Mouse (Mus musculus) limb, embryonic 14.5 days (tissue): ENCODE results near the gene Iqsec1. TPM values are rescaled to one million over a fixed set of nuclear protein-coding genes. Genes with fewer than 3 reads are reported as not detected.

Experiments
- ATAC-seq: fragments of 200-750 bp; cut with Nextera tagmentation; 2 replicates; pipeline ENCODE4 v1.8.0; 2017; ENCODE audit warnings: low read depth, moderate number of reproducible peaks, moderate TSS enrichment; ENCODE audit not compliant: low FRiP score
- DNase-seq: peaks from one replicate; pipeline ENCODE4 v3.0.0-alpha.2; 2015; ENCODE audit warnings: low spot score
- H3K27ac ChIP-seq: fragments of 300-500 bp; sonication (generic); replicated peaks from 2 replicates; pipeline ENCODE4 v1.5.1; 2014; ENCODE audit warnings: low read depth, mild to moderate bottlenecking, low read length, moderate library complexity, mixed read lengths
- H3K27me3 ChIP-seq: fragments of 300-500 bp; sonication (generic); 2 replicates; pipeline ENCODE4 v1.6.1; 2014; ENCODE audit warnings: low read length, mixed read lengths; ENCODE audit not compliant: control insufficient read depth, insufficient read depth
- H3K36me3 ChIP-seq: fragments of 300-500 bp; sonication (generic); 2 replicates; pipeline ENCODE4 v1.6.1; 2014; ENCODE audit warnings: mild to moderate bottlenecking, low read length, moderate library complexity, mixed read lengths; ENCODE audit not compliant: control insufficient read depth, insufficient read depth
- H3K4me1 ChIP-seq: fragments of 300-500 bp; sonication (generic); 2 replicates; pipeline ENCODE4 v1.6.1; 2014; ENCODE audit warnings: antibody characterized with exemption, low read length, mixed read lengths; ENCODE audit not compliant: control insufficient read depth, insufficient read depth
- H3K4me2 ChIP-seq: fragments of 300-500 bp; sonication (generic); replicated peaks from 2 replicates; pipeline ENCODE4 v1.6.1; 2014; ENCODE audit warnings: low read depth, mild to moderate bottlenecking, low read length, moderate library complexity; ENCODE audit not compliant: severe bottlenecking
- H3K4me3 ChIP-seq: fragments of 300-500 bp; sonication (generic); replicated peaks from 2 replicates; pipeline ENCODE4 v1.5.1; 2014; ENCODE audit warnings: low read length
- H3K9ac ChIP-seq: fragments of 300-500 bp; sonication (generic); 2 replicates; pipeline ENCODE4 v1.6.1; 2014; ENCODE audit warnings: mild to moderate bottlenecking, low read depth, low read length, moderate library complexity; ENCODE audit not compliant: severe bottlenecking
- H3K9me3 ChIP-seq: fragments of 300-500 bp; sonication (generic); 2 replicates; pipeline ENCODE4 v1.6.1; 2016; ENCODE audit warnings: low read length; ENCODE audit not compliant: control insufficient read depth
- POLR2A ChIP-seq: fragments of 200-500 bp; IDR thresholded peaks from 2 replicates; pipeline ENCODE4 v1.8.0; 2012; ENCODE audit warnings: inconsistent platforms, mild to moderate bottlenecking, moderate library complexity, borderline replicate concordance; ENCODE audit not compliant: insufficient read depth, insufficient read length; ENCODE audit errors: extremely low read depth
- WGBS: fragments of 180-500 bp; shearing (Covaris S2); extraction: QIAGEN DNeasy Blood & Tissue Kit; methylation state at CpG from one replicate; pipeline ENCODE4 v1.1.7; 2014; 5-methylcytosine and 5-hydroxymethylcytosine counted together
- polyA plus RNA-seq, 2 experiments: library from polyadenylated mRNA; depleted of rRNA in 1 of 2; stranded (reverse) in 1 of 2; unstranded in 1 of 2; fragments of >200 nt; fragmentation: Nextera tagmentation in 1 of 2; extraction: Ambion mirVana in 1 of 2; gene quantifications; 2 replicates each; pipeline versions ENCODE4 v1.2.1 to v1.2.3; 2012 to 2014

The Iqsec1 gene
- polyA plus RNA-seq, 2 experiments, result 17.3 to 58.2 TPM

- no peak for DNase-seq
- Histone ChIP-seq H3K36me3 (0 out of 2 replicates have a peak, but pooled peaks cover 4% of the 10 kb centered on the region), H3K4me2 (no peak overlapping the region), H3K27me3 (no peaks in the 10 kb centered on the region), H3K9me3 (no peaks in the 10 kb centered on the region), H3K4me3 (no peak overlapping the region), H3K27ac (peak overlapping the region; percentile 39; the same call in 1 of the 2 replicates), H3K4me1 (peaks cover 60% of the 10 kb centered on the region), H3K9ac (no peak overlapping the region)
- ATAC-seq, result no peak
- TF ChIP-seq POLR2A, result no peak
- WGBS, result 58% methylated on average over 8 of the region's 8 CpGs
Measured at GRCm38 (mm10) chr6:90712486-90713480, 275.7 kb downstream of the Iqsec1 start.

GRCm38 (mm10) chr6:90712063-90712462 is 276.4 kb downstream of the Iqsec1 start:
- Histone ChIP-seq H3K9me3 (no peaks in the 10 kb centered on the region), H3K27me3 (no peaks in the 10 kb centered on the region), H3K4me2 (0 out of 2 replicates have a peak overlapping the region, but pooled peaks have one; percentile 7), H3K36me3 (0 out of 2 replicates have a peak, but pooled peaks cover 4% of the 10 kb centered on the region), H3K4me3 (no peak overlapping the region), H3K9ac (no peak overlapping the region), H3K27ac (peak overlapping the region; percentile 39; the same call in 1 of the 2 replicates), H3K4me1 (peaks cover 65% of the 10 kb centered on the region)
- no peak for ATAC-seq
- no peak for TF ChIP-seq POLR2A
- no peak for DNase-seq
- WGBS, result 65% methylated on average over 3 of the region's 3 CpGs

- 24% methylated on average over 12 of the region's 12 CpGs for WGBS
- H3K4me2 ChIP-seq, result 0 out of 2 replicates have a peak overlapping the region, but pooled peaks have one; percentile 7
Measured at GRCm38 (mm10) chr6:90711476-90712035, 276.9 kb downstream of the Iqsec1 start.

GRCm38 (mm10) chr6:90710778-90711177 is 277.7 kb downstream of the Iqsec1 start:
- H3K27me3 ChIP-seq, result no peaks in the 10 kb centered on the region
- no peak overlapping the region for H3K9ac ChIP-seq
- TF ChIP-seq POLR2A, result no peak
- no peak overlapping the region for H3K4me3 ChIP-seq
- ATAC-seq, result no peak
- no peaks in the 10 kb centered on the region for H3K9me3 ChIP-seq
- no peak for DNase-seq
- 0 out of 2 replicates have a peak, but pooled peaks cover 4% of the 10 kb centered on the region for H3K36me3 ChIP-seq
- H3K4me1 ChIP-seq, result peaks cover 73% of the 10 kb centered on the region
- WGBS, result 85% methylated on average over 5 of the region's 5 CpGs
- H3K4me2 ChIP-seq, result no peak overlapping the region
- H3K27ac ChIP-seq, result no peak overlapping the region

More at GRCm38 (mm10) chr6:90711476-90712035, 276.9 kb downstream of the Iqsec1 start:
- Histone ChIP-seq H3K9me3 (no peaks in the 10 kb centered on the region), H3K4me3 (no peak overlapping the region), H3K27me3 (no peaks in the 10 kb centered on the region), H3K4me1 (peaks cover 67% of the 10 kb centered on the region), H3K27ac (peak overlapping the region; percentile 39; the same call in 1 of the 2 replicates), H3K36me3 (0 out of 2 replicates have a peak, but pooled peaks cover 4% of the 10 kb centered on the region), H3K9ac (no peak overlapping the region; the same call in 1 of the 2 replicates)
- no peak for TF ChIP-seq POLR2A
- DNase-seq (no peak), ATAC-seq (no peak)
